Mouse (Mus musculus) adrenal gland, postnatal 10 days (tissue): Measurements from ENCODE around the gene S1pr3. TPM values are rescaled to one million over a fixed set of nuclear protein-coding genes. Genes with fewer than 3 reads are reported as not detected.

Source experiments
- DNase-seq: peaks from one replicate; pipeline ENCODE4 v3.0.0; 2021; ENCODE audit warnings: mixed read lengths
- long read RNA-seq, 2 experiments: library from polyadenylated mRNA; stranded (forward); transcript quantifications; one replicate each; pipeline ENCODE4 v2.0.0; 2021
- total RNA-seq, 2 experiments: library from RNA; stranded (reverse); gene quantifications; 2 replicates each; pipeline ENCODE4 v1.2.3; 2021

The S1pr3 gene
- total RNA-seq: 10 to 100 TPM; 19.9 to 22.4 TPM
- long read RNA-seq, experiment 1, full-length matches to known transcripts: 11 of 18 reads
- long read RNA-seq, experiment 1, partial matches to known transcripts: 0 of 18 reads
- long read RNA-seq, experiment 1, other reads (novel, unspliced or antisense): 7 of 18 reads
- long read RNA-seq, experiment 2, full-length matches to known transcripts: 23 of 29 reads
- long read RNA-seq, experiment 2, partial matches to known transcripts: 0 of 29 reads
- long read RNA-seq, experiment 2, other reads (novel, unspliced or antisense): 6 of 29 reads

- peak; percentile 63 for DNase-seq
Measured at GRCm38 (mm10) chr13:51408519-51409001, at the start of gene S1pr3. S1pr3 (plus strand) TSS chr13:51408639.

GRCm38 (mm10) chr13:51360441-51360962 lies 47.9 kb upstream of the S1pr3 start:
- DNase-seq: no peak

GRCm38 (mm10) chr13:51363390-51363789 lies 45.0 kb upstream of the S1pr3 start:
- DNase-seq: no peak

GRCm38 (mm10) chr13:51363985-51364384 lies 44.5 kb upstream of the S1pr3 start:
- no peak for DNase-seq

- DNase-seq: no peak
Measured at GRCm38 (mm10) chr13:51365191-51365590, 43.2 kb upstream of the S1pr3 start.

- DNase-seq: no peak
Measured at GRCm38 (mm10) chr13:51368346-51368745, 40.1 kb upstream of the S1pr3 start.

- no peak for DNase-seq
Measured at GRCm38 (mm10) chr13:51369354-51369753, 39.1 kb upstream of the S1pr3 start.

GRCm38 (mm10) chr13:51373086-51373485 lies 35.4 kb upstream of the S1pr3 start:
- DNase-seq: no peak

- DNase-seq: peak; percentile 57
Measured at GRCm38 (mm10) chr13:51374026-51374807, 34.2 kb upstream of the S1pr3 start.

- no peak for DNase-seq
Measured at GRCm38 (mm10) chr13:51378126-51378525, 30.3 kb upstream of the S1pr3 start.

- no peak for DNase-seq
Measured at GRCm38 (mm10) chr13:51379596-51379995, 28.8 kb upstream of the S1pr3 start.

GRCm38 (mm10) chr13:51381498-51381897 lies 26.9 kb upstream of the S1pr3 start:
- no peak for DNase-seq

- DNase-seq: no peak
Measured at GRCm38 (mm10) chr13:51384899-51385298, 23.5 kb upstream of the S1pr3 start.

GRCm38 (mm10) chr13:51387908-51388307 lies 20.5 kb upstream of the S1pr3 start:
- DNase-seq: no peak

GRCm38 (mm10) chr13:51390398-51390797 lies 18.0 kb upstream of the S1pr3 start:
- no peak for DNase-seq

GRCm38 (mm10) chr13:51391359-51391916 lies 17.0 kb upstream of the S1pr3 start:
- DNase-seq: no peak

GRCm38 (mm10) chr13:51392256-51392655 lies 16.2 kb upstream of the S1pr3 start:
- no peak for DNase-seq

GRCm38 (mm10) chr13:51397861-51398260 lies 10.6 kb upstream of the S1pr3 start:
- no peak for DNase-seq

GRCm38 (mm10) chr13:51399562-51399961 lies 8.9 kb upstream of the S1pr3 start:
- DNase-seq: no peak

GRCm38 (mm10) chr13:51400186-51400719 lies 8.2 kb upstream of the S1pr3 start:
- peak; percentile 60 for DNase-seq

- DNase-seq: peak; percentile 46
Measured at GRCm38 (mm10) chr13:51400736-51401501, 7.5 kb upstream of the S1pr3 start.

- DNase-seq: no peak
Measured at GRCm38 (mm10) chr13:51404566-51404965, 3.9 kb upstream of the S1pr3 start.
